Mouse (Mus musculus): ENCODE data around the gene Ppp6c.

The Ppp6c gene

DNA sequence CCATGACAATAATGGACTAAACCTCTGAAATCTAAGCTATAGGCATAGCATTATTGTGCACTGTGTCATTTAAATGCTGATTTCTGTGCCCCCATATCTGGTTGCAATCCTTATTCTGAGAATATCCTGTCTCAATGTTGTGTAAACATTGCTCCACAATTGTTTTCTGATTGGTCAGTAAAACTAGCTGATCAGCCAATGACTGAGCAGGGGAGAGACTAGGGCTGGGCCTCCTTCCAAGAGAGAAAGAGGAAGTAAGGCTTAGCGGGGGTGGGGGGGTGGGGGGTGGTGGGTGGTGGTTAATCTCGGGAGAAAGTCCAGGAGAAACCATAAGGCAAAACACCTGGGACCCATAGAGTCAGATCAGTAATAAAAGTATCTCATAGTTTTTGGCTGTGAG lies 78.2 kb downstream of the Ppp6c start:
- in situ Hi-C loops (cut with MboI, MseI): no loop called here

DNA sequence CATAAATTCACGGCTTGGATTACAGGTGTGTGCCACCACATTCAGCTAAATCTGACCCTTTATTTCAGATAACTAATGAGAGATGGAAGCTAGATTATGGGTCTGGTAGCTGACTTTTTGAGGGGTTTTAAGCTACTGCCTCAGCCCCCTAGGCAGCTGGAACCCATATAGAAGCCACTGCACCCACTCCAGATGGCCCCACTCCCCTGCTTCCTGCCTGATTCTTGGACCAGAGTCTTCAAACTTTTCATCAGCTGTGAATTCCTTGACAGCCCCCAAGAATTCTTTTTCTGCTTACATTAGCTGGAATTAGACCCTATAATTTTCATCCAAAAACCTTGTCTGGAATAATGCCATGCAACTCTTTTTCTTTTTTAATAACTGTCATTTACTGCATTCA lies 79.8 kb downstream of the Ppp6c start:
- in situ Hi-C loops (cut with MboI, MseI): no loop called here
